Mouse (Mus musculus) testis, adult 2 months (tissue): Measurements from ENCODE around the gene Ltbp1.

Experiments used
- CTCF ChIP-seq: fragments of 200-500 bp; IDR thresholded peaks from 2 replicates; pipeline ENCODE4 v1.5.1; 2012; ENCODE audit warnings: low read depth, mild to moderate bottlenecking, inconsistent platforms, low read length, moderate library complexity; ENCODE audit not compliant: control insufficient read depth, insufficient read depth, insufficient replicate concordance
- POLR2A ChIP-seq: fragments of 200-500 bp; IDR thresholded peaks from 2 replicates; pipeline ENCODE4 v1.6.1; 2012; ENCODE audit warnings: low read depth, mild to moderate bottlenecking, inconsistent platforms, low read length, moderate library complexity; ENCODE audit not compliant: control insufficient read depth

GRCm38 (mm10) chr17:75161931-75162330 is 156.6 kb downstream of the Ltbp1 start:
- TF ChIP-seq CTCF (no peak), POLR2A (no peak)
